Mouse (Mus musculus) lung, postnatal 0 days (tissue): ENCODE measurements around the gene Cyp17a1.

Source experiments
- CTCF ChIP-seq: IDR thresholded peaks from 2 replicates; pipeline ENCODE4 v1.5.1; 2016; ENCODE audit warnings: antibody characterized with exemption, mild to moderate bottlenecking
- EP300 ChIP-seq: IDR thresholded peaks from 2 replicates; pipeline ENCODE4 v1.6.1; 2016; ENCODE audit warnings: antibody characterized with exemption, mild to moderate bottlenecking, control low read depth

DNA sequence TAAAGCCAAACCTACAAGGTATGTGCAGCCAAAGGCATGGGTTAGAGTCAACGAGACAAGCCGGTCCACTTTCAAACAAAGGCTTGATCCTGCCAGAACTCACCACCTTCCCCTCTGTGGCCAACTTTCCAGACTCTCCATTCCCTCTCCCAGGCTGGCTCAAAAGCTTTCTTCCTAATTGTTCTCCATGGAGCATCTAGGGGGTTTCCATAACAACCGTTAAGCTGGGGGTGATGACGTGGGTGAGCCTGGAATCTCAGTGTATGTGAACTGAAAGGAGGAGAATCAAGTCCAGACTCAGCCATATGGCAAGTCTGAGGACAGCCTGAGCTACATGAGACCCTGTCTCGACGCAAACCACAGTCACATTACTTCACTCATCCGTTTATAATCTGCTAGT is 7.5 kb downstream of the Cyp17a1 start:
- no peak for TF ChIP-seq CTCF
- TF ChIP-seq EP300 = no peak
